Mouse (Mus musculus) thymus, postnatal 14 days (tissue): ENCODE measurements around the gene Rgs10.

Source experiments
- DNase-seq: peaks from one replicate; pipeline ENCODE4 v3.0.0; 2021

The Rgs10 gene

GRCm38 (mm10) chr7:128417930-128418779 lies at the start of gene Rgs10:
TSS of gene Rgs10 (minus strand) at chr7:128418758.
- peak; percentile 78 for DNase-seq

GRCm38 (mm10) chr7:128462406-128462805 lies 43.8 kb upstream of the Rgs10 start:
- peak; percentile 11 for DNase-seq

DNA sequence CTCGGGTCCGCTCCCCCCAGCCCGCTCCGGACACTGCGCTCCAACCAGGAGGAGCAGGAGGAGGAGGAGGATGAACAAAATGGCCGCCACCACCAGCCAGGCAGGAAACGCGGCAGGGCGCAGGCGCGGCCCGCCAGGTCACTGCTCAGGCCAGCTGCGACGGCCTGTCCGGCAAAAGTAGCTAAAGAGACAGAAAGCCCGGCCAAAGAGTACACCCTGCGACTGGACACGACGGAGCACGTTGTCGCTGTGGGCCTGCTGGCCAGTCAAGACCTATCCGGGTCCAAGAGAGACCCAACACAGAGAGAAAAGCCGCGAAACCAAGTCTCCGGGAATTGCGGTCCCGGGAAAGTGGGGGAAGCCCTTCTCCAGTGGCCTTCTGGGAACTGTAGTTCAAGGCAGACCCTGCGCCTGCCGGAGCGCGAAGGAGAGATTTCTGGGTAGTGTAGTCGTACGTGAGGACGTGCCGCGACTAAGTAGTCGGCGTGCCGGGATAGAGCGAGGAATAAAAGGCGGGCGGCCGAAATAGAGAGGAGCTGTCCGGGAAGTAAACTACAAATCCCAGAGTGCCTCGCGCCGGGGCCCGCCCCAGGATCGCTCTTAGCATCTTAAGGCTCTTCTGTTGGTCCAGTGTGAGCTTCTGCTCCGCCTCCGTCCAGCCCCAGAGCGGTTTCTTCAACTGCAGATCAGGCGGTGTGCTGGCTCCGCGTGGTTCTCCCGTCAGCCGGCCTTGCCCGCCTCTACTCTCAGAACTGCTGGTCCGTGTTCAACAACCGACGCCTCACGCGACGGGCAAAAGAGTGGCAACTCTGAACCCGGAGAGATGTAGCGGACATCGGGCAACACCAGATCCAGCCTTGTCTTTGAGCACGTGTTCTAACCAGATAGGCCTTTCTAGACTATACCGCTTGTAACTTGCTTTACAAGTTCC lies 43.0 kb upstream of the Rgs10 start, which contains the start of gene Tial1:
Gene Tial1 (minus strand): TSS at position 433 of the 931 bp plus-strand sequence.
- DNase-seq: peak; percentile 97

DNA sequence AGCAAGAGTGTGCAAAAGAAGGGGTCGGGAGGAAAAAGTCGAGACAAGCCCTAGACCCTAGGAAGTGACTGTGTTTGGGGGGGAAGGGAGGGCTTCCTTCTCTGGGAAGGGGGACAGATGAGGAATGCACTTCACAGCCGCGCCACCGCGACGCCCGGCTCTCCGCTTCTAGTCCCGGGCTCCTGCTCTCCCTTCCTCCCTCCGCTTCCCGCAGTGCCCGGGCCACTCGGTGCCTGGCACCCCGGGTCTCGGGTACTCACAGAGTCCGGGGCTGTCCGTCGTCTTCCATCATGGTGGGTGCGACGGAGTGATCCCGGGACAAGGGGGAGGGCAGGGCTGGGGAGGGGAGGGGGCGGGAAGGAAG lies 42.3 kb upstream of the Rgs10 start:
- no peak for DNase-seq

DNA sequence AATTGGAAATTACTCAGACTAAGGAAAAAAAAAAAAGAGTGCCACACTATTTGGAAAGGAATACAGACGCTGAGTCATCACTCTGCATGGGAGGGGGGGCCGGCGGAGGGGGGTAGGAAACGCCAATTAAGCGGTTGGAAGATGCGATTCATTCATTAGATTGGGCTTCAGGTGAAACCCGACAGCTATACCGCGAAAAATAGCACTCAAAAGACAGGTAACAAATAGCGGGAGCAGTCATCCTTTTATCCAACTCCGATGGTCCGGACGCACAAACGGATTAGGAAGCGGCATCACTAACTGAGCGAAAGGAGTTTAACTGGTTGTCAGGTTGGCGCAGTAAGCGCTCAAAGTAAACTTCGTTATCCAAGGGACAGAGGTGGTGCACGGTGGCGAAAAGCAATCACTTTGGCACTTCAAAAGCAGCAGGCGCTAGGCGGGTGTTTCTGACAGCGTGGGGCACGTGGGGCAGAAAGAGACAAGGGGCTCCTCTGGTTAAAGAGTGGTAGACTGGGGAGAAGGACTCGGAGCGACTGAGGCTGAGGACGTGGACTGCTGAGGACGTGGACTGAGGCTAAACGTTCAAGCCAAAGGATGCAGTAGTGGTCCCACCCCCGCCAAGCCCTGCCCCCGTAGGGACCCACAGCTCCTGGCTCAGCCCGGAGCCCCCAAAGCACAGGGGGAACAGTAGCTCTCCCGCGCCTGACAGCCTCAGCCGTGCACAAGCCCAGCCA lies 41.7 kb upstream of the Rgs10 start:
- peak; percentile 64 for DNase-seq

GRCm38 (mm10) chr7:128459791-128460130 lies 41.2 kb upstream of the Rgs10 start:
- DNase-seq: no peak

DNA sequence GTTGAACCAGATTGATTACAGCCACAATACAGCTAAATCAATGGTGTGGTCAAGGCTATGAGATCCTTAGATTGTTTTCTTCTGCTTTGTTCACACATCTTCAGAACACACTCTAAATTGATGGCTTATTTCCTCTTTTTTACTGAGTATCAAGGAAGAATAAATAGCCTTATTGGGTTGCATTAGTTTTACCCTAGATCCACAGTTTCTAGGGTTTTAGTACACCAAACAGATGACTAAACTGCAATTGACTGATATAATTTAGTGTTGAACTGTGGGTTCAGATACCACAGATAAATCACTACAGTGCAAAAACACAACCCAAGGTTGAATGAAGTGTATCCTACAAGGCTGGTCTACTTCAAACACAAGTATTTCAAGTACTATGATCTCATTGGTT lies 39.5 kb upstream of the Rgs10 start:
- DNase-seq: no peak

DNA sequence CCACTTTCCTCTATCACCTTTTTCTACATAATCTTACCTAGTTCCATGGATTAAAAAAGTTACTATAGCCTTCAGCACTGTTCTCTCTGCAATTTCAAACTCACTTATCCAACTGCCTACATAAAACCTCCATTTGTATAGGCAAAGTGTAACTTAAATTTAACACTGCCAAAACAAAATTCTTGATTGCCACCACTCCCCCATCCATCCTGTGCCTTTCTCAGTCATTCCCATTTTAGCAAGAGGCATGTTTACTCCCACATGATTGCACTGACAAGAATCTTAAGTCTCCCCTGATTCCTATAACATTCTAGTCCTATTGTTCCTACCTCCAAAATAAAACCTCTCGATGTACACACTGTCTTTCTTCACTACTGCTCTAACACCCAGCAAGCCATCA lies 34.2 kb upstream of the Rgs10 start:
- no peak for DNase-seq

DNA sequence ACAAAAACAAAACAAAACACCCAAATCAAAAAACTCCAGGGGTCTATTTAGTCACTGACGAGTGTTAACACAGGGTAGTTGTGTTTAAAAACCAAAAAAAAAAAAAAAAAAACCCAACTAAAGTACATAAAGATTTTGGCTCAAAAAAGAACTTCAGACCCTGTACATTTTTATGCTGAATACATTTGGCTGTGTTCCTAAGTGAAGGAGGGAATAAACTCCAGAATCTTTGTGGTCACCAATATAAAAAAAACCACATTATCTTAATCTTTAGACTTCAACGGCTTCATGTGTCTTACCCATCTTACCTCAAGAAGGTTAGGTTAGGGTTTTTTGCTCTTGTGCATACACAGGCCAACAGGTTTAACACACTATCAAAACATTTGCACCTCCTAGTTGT lies 22.0 kb upstream of the Rgs10 start:
- no peak for DNase-seq

DNA sequence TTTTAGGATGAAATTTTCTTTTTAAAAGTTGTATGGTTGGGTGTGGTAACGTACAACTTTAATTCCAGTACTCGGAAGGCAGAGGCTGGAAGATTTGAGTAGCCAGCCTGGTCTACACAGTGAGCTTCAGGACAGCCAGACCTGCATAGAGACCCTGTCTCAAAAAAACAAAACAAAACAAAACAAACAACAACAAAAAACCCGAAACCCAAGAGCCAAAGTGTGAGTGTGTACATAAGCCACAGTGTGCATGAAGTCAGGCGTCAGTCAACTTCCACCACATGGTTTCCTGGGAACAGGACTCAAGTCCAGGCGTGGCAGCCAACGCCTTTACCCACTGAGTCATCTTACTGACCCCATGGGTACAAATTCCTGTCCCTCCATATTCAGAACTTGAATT lies 20.7 kb upstream of the Rgs10 start:
- no peak for DNase-seq

DNA sequence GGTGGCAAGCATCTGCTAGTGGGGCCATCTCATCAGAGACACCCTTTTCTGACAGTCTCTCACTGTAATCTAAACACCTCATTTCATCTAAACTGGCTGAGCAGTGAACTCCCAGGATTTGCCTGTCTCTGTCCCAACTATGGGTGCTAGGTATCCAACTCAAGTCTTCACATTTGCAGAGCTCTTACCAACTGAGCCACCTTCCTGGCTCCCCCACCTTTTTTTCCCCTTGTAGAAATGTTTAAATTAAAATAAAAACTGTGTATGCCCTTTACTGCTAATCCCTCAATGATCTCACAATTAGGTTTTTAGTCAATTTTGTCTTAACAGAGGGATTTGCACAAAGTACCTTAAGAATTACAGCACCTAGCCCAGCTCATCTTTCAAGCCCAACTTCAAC lies 19.6 kb upstream of the Rgs10 start:
- DNase-seq: no peak

- peak; percentile 54 for DNase-seq
These were observed 14.7 kb upstream of the Rgs10 start for GRCm38 (mm10) chr7:128433213-128433612.

DNA sequence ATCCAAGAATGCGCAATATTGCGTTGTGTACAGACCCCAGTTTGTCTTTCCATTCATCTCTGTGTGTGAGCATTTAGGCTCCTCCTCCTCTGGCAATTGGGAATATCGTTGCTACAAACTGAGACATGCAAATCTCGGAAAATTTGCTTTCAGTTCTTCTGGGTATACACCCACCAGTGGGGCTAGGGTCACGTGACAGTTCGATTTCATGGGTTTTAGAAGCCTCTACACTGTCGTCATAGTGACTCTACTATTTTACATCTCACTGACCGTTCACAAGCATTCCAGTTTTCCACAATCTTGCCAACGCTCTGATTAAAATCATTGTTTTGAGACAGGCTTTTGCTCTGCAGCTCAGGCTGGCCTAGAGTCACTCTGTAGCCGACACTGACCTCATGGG lies 14.0 kb upstream of the Rgs10 start:
- DNase-seq: no peak

DNA sequence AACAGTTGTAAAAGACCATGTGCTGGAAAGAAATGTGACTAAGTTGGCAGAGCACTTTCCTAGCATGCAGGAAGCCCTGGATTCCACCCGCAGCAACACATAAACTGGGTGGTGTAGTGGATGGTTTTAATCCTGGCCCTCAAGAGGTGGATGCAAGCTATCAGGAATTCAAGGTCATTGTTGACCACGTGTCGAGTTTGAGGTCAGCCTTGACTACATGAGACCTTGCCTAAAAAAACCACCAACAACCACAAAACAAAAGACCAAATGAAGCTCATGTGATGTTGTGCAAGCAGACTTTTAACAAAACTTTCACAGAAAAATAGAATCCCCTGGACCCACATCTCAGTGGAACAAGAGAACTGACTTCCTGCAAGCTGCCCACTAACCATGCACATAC lies 3.9 kb upstream of the Rgs10 start:
- DNase-seq: no peak

DNA sequence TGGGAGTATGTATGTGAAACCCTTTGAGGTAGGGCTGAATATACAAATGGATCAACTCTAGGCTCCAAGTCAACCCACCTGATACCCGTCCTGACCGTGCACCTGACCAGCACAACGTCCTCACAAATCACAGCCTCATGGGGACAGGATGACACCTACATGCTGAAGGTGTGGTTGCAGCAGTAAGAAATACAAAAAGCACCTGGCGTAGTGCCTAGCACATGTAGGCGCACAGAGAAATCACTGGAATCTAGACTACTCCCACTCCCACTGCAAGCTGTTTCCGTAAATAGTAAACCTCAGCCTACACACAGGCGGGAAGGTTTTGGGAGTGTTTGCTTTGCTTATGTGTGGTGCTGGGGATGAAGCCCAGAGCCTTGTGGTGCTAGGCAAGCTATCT lies 3.1 kb upstream of the Rgs10 start:
- no peak for DNase-seq

- no peak for DNase-seq
These were observed 1.1 kb upstream of the Rgs10 start for GRCm38 (mm10) chr7:128419690-128420089.

GRCm38 (mm10) chr7:128417226-128417929 lies 1.2 kb downstream of the Rgs10 start:
- DNase-seq: peak; percentile 69

DNA sequence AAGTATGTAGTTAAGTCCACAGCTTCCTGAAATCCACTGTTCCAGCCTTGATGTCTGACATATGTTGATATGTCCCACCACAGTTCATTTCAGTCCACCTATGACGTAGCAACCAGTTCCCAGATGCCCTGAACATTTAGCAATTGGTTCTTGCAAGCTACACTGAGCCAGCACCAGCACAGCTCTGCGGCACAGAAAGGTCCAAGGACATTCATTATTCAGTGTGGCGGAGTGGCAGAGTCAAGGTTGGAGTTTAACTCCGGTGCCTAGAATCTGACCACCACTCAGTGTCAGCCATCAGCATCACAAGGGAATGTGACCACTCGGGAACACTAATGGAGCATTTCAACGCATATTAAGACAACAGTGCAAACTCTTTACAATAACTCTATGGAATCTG lies 1.9 kb downstream of the Rgs10 start:
- DNase-seq: no peak

- no peak for DNase-seq
These were observed 4.1 kb downstream of the Rgs10 start for GRCm38 (mm10) chr7:128414433-128414832.

GRCm38 (mm10) chr7:128412071-128412833 lies 6.3 kb downstream of the Rgs10 start:
- DNase-seq: peak; percentile 45

DNA sequence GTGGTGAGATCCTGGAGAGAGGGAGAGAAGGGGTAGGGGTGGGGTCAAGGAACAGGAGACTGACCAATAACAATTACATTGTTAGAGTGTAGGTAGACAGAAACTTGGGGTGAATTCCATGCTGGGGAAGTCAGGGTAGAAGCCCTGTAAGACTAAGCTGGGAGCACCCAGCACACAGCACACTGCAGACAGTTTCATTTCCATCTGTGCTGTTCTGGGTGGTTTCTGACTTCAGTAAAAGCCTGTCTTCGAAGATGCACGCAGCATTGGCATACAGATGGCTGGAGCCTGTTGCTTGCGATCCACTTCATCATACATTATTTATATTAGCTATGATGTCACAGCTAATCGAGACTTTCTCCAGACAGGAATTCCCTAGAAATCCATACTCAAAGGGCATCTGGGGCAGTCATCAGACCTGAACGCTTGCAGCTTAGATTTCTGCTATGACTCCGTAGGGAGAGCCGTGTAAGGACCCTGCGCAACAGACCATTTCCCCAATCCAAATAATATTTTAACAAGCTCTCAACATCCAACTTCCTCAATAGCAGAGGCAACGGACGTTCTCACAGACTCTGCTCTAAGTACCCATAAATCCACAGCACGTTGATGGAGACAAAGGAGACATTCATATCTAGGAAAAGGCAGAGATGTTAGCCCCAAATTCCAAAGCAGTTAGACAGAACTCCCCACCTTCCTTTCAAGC lies 7.7 kb downstream of the Rgs10 start:
- no peak for DNase-seq
